Mouse (Mus musculus) liver, embryonic 16.5 days (tissue): ENCODE measurements around the gene Prss38. TPM values are rescaled to one million over a fixed set of nuclear protein-coding genes. Genes with fewer than 3 reads are reported as not detected.
A peak's percentile ranks its signal among the peaks of the same experiment; 100 is the strongest.

Experiments used
- ATAC-seq: fragments of 200-750 bp; cut with Nextera tagmentation; 2 replicates; pipeline ENCODE4 v1.8.0; 2017; ENCODE audit warnings: low read depth, mild to moderate bottlenecking, moderate number of reproducible peaks, moderate library complexity
- H3K27ac ChIP-seq: fragments of 300-500 bp; sonication (generic); 2 replicates; pipeline ENCODE4 v1.5.1; 2014; ENCODE audit warnings: mild to moderate bottlenecking, low read length
- H3K27me3 ChIP-seq: fragments of 300-500 bp; sonication (generic); 2 replicates; pipeline ENCODE4 v1.6.1; 2014; ENCODE audit warnings: low read depth, low read length, mixed read lengths; ENCODE audit not compliant: control insufficient read depth, insufficient read depth
- H3K36me3 ChIP-seq: fragments of 300-500 bp; sonication (generic); 2 replicates; pipeline ENCODE4 v1.6.1; 2014; ENCODE audit warnings: mild to moderate bottlenecking; ENCODE audit not compliant: control insufficient read depth, insufficient read depth
- H3K4me1 ChIP-seq: fragments of 300-500 bp; sonication (generic); 2 replicates; pipeline ENCODE4 v1.6.1; 2014; ENCODE audit warnings: low read depth, low read length, mixed read lengths; ENCODE audit not compliant: control insufficient read depth
- H3K4me2 ChIP-seq: fragments of 300-500 bp; sonication (generic); 2 replicates; pipeline ENCODE4 v1.6.1; 2014; ENCODE audit warnings: low read depth, low read length, mixed read lengths
- H3K4me3 ChIP-seq: fragments of 300-500 bp; sonication (generic); 2 replicates; pipeline ENCODE4 v1.5.1; 2014; ENCODE audit warnings: low read depth, mild to moderate bottlenecking, low read length
- H3K9ac ChIP-seq: fragments of 300-500 bp; sonication (generic); 2 replicates; pipeline ENCODE4 v1.6.1; 2014; ENCODE audit warnings: low read depth, low read length
- H3K9me3 ChIP-seq: fragments of 300-500 bp; sonication (generic); replicated peaks from 2 replicates; pipeline ENCODE4 v1.6.1; 2016; ENCODE audit warnings: low read length; ENCODE audit not compliant: control insufficient read depth
- WGBS: fragments of 180-500 bp; shearing (Covaris S2); extraction: QIAGEN DNeasy Blood & Tissue Kit; methylation state at CpG from one replicate; pipeline ENCODE4 v1.1.7; 2014; ENCODE audit not compliant: insufficient replicate concordance; 5-methylcytosine and 5-hydroxymethylcytosine counted together
- polyA plus RNA-seq: library from polyadenylated mRNA; unstranded; fragments of >200 nt; fragmentation: Nextera tagmentation; extraction: Ambion mirVana; gene quantifications from 2 replicates; pipeline ENCODE4 v1.2.1, GENCODE M21; 2015

Gene Prss38
- polyA plus RNA-seq, 1 experiment from 2014 or later: not detected

GRCm38 (mm10) chr11:59400876-59401275 is 25.4 kb upstream of the Prss38 start:
- 44% methylated on average over 2 of the region's 2 CpGs for WGBS
- Histone ChIP-seq H3K9ac (no peak overlapping the region), H3K4me3 (no peak overlapping the region), H3K27ac (no peak overlapping the region), H3K4me2 (no peak overlapping the region), H3K27me3 (no peaks in the 10 kb centered on the region), H3K9me3 (no peaks in the 10 kb centered on the region), H3K4me1 (no peaks in the 10 kb centered on the region; the same call in 1 of the 2 replicates), H3K36me3 (no peaks in the 10 kb centered on the region)
- ATAC-seq: no peak

GRCm38 (mm10) chr11:59399830-59400229 is 24.4 kb upstream of the Prss38 start:
- Histone ChIP-seq H3K9ac (no peak overlapping the region), H3K4me1 (no peaks in the 10 kb centered on the region; the same call in 1 of the 2 replicates), H3K27me3 (no peaks in the 10 kb centered on the region), H3K27ac (no peak overlapping the region), H3K9me3 (no peaks in the 10 kb centered on the region), H3K4me2 (no peak overlapping the region), H3K4me3 (no peak overlapping the region), H3K36me3 (no peaks in the 10 kb centered on the region)
- 55% methylated on average over 8 of the region's 8 CpGs for WGBS
- ATAC-seq: no peak

GRCm38 (mm10) chr11:59397536-59398371 is 22.3 kb upstream of the Prss38 start:
- H3K9ac ChIP-seq: no peak overlapping the region
- no peaks in the 10 kb centered on the region for H3K36me3 ChIP-seq
- H3K9me3 ChIP-seq: no peaks in the 10 kb centered on the region
- H3K4me1 ChIP-seq: no peaks in the 10 kb centered on the region; the same call in 1 of the 2 replicates
- ATAC-seq: peak; percentile 35; the same call in 1 of the 2 replicates
- H3K4me3 ChIP-seq: no peak overlapping the region
- no peak overlapping the region for H3K4me2 ChIP-seq
- WGBS: 16% methylated on average over 22 of the region's 22 CpGs
- H3K27me3 ChIP-seq: no peaks in the 10 kb centered on the region
- no peak overlapping the region for H3K27ac ChIP-seq

GRCm38 (mm10) chr11:59394451-59394850 is 19.0 kb upstream of the Prss38 start:
- no peaks in the 10 kb centered on the region for H3K9me3 ChIP-seq
- no peak overlapping the region for H3K4me3 ChIP-seq
- H3K36me3 ChIP-seq: no peaks in the 10 kb centered on the region
- no peaks in the 10 kb centered on the region; the same call in 1 of the 2 replicates for H3K4me1 ChIP-seq
- H3K27ac ChIP-seq: no peak overlapping the region
- no peak overlapping the region for H3K9ac ChIP-seq
- no peaks in the 10 kb centered on the region for H3K27me3 ChIP-seq
- ATAC-seq: no peak
- 56% methylated on average over 5 of the region's 5 CpGs for whole genome bisulfite sequencing
- H3K4me2 ChIP-seq: no peak overlapping the region

- WGBS: 60% methylated on average over 9 of the region's 9 CpGs
- Histone ChIP-seq H3K36me3 (no peaks in the 10 kb centered on the region), H3K27me3 (no peaks in the 10 kb centered on the region), H3K27ac (no peak overlapping the region), H3K4me3 (no peak overlapping the region), H3K4me1 (no peaks in the 10 kb centered on the region; the same call in 1 of the 2 replicates), H3K9ac (no peak overlapping the region), H3K9me3 (no peaks in the 10 kb centered on the region), H3K4me2 (no peak overlapping the region)
- ATAC-seq: no peak
Observed at GRCm38 (mm10) chr11:59393591-59393990, 18.1 kb upstream of the Prss38 start.

GRCm38 (mm10) chr11:59392300-59392699 is 16.8 kb upstream of the Prss38 start:
- no peaks in the 10 kb centered on the region for H3K4me1 ChIP-seq
- no peak overlapping the region for H3K4me3 ChIP-seq
- H3K36me3 ChIP-seq: no peaks in the 10 kb centered on the region
- no peak overlapping the region for H3K9ac ChIP-seq
- no peaks in the 10 kb centered on the region for H3K9me3 ChIP-seq
- 37% methylated on average over 6 of the region's 6 CpGs for WGBS
- no peak for ATAC-seq
- H3K27ac ChIP-seq: no peak overlapping the region
- H3K4me2 ChIP-seq: no peak overlapping the region
- H3K27me3 ChIP-seq: no peaks in the 10 kb centered on the region

GRCm38 (mm10) chr11:59390470-59390869 is 15.0 kb upstream of the Prss38 start:
- H3K36me3 ChIP-seq: no peaks in the 10 kb centered on the region
- no peak for ATAC-seq
- H3K9ac ChIP-seq: no peak overlapping the region
- WGBS: 62% methylated on average over 9 of the region's 9 CpGs
- no peak overlapping the region for H3K27ac ChIP-seq
- no peaks in the 10 kb centered on the region for H3K27me3 ChIP-seq
- H3K4me2 ChIP-seq: no peak overlapping the region
- no peaks in the 10 kb centered on the region for H3K4me1 ChIP-seq
- no peaks in the 10 kb centered on the region for H3K9me3 ChIP-seq
- no peak overlapping the region for H3K4me3 ChIP-seq

- no peaks in the 10 kb centered on the region for H3K4me1 ChIP-seq
- 46% methylated on average over 4 of the region's 4 CpGs for WGBS
- no peak overlapping the region for H3K9ac ChIP-seq
- no peak overlapping the region for H3K4me2 ChIP-seq
- ATAC-seq: no peak
- H3K9me3 ChIP-seq: no peaks in the 10 kb centered on the region
- no peaks in the 10 kb centered on the region for H3K27me3 ChIP-seq
- no peaks in the 10 kb centered on the region for H3K36me3 ChIP-seq
- no peak overlapping the region for H3K4me3 ChIP-seq
- no peak overlapping the region for H3K27ac ChIP-seq
Observed at GRCm38 (mm10) chr11:59389617-59390016, 14.2 kb upstream of the Prss38 start.

GRCm38 (mm10) chr11:59388806-59389205 is 13.3 kb upstream of the Prss38 start:
- H3K9ac ChIP-seq: no peak overlapping the region
- no peaks in the 10 kb centered on the region for H3K36me3 ChIP-seq
- WGBS: 41% methylated on average over 4 of the region's 4 CpGs
- H3K27me3 ChIP-seq: no peaks in the 10 kb centered on the region
- H3K4me1 ChIP-seq: no peaks in the 10 kb centered on the region
- H3K9me3 ChIP-seq: no peaks in the 10 kb centered on the region
- H3K27ac ChIP-seq: no peak overlapping the region
- no peak overlapping the region for H3K4me3 ChIP-seq
- no peak overlapping the region for H3K4me2 ChIP-seq
- no peak for ATAC-seq
